Mouse (Mus musculus): ENCODE results near the gene Rnf113a2. TPM values are rescaled to one million over a fixed set of nuclear protein-coding genes. Genes with fewer than 3 reads are reported as not detected.

Gene Rnf113a2
- polyA plus RNA-seq, 1 experiment, result 18.3 TPM

DNA sequence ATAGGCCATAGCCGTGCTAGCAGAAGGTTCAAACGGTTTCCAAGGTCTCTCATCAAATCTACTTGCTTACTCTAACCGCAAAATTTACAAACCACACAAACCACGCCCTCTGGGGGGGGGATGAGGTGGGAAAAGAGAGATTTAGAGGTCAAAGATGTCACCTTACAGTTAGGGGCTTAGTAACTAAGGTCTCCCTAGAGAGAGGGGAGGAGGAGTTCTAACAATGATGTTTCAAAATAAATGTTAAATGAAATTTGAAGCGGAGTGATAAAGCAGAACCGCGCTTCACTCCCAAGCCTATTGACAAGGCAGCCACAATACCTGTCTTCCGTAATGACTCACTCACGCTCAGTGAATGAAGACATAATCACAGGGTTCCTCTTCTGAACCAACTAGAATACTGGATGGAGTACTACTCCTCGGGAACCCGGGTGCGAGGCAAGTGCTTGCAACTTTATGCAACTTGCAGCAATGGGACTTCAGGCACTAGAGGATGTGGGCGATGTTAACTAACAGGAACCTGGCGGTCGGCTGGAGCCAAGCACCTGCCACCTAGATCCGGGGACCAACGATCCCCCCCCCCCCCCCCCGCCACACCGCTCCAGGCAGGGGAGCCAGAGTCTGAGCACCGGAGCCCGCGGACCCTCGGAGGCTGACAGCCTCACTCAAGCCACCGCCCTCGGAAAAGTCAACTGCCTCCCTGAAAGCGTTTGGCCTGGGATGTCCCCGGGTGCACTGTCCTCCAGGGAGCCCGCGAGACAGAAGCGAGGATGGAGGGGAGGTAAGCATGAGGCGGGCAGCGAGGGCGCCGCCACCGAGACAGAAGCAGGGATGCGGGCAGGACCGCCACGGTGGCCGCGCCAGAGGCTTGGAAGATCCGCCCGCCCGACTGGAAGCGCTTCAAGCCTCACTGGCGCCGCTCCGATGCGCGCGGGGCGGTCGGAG is 8.8 kb upstream of the Rnf113a2 start:
- peak; percentile 21 to 36 for DNase-seq (ENCODE audit: extremely low spot score in 1 of 2, low spot score in 1 of 2)

DNA sequence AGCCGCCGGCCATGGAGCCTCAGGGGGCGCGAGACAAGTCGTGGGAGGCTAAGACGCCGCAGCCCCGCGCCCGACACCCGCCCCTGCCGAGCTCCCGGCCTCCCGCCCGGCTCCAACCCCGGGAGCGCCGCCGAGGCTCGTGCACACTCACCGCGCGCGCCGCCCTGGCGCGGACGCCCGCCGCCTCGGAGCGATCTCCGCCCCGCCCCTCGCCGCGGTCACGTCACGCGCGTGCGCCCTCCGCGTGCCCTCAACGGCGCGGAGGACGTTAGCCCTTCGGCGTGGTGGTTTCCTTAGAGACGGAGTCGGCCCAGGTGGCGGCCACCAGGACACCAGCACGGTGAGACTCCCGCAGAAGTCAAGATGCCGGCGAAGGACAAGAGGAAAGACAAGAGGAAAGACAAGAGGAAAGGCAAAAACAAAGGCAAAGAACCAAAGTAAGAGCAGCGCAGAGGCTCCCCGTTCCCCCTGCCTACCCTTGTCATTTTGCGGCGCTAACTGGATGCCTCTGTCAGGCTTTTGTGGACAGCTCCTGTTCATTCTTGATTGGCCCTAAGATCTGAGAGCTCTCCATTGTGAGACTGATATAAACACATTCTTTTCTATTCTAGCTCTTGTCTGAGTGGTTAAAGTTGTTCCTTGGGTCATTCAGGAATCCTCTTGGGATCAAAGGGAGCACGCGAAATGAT is 8.0 kb upstream of the Rnf113a2 start, which contains the start of the genes Entpd5 and Bbof1:
Entpd5 (minus strand) TSS at position 211 of the 689 bp plus-strand sequence.
Bbof1 (plus strand) TSS at position 253 of the 689 bp plus-strand sequence.
- peak; percentile 63 to 93 for DNase-seq (ENCODE audit: extremely low spot score in 1 of 2, low spot score in 1 of 2)

DNA sequence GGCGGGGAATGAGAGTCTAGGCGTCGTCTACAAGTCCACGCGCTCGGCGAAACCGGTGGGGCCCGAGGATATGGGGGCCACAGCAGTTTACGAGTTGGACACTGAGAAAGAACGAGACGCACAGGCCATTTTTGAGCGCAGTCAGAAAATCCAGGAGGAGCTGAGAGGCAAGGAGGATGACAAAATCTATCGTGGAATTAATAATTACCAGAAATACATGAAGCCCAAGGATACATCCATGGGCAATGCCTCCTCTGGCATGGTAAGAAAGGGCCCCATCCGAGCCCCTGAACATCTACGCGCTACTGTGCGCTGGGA is 568 bp downstream of the Rnf113a2 start:
- DNase-seq (ENCODE audit: extremely low spot score in 1 of 2, low spot score in 1 of 2), result no peak

DNA sequence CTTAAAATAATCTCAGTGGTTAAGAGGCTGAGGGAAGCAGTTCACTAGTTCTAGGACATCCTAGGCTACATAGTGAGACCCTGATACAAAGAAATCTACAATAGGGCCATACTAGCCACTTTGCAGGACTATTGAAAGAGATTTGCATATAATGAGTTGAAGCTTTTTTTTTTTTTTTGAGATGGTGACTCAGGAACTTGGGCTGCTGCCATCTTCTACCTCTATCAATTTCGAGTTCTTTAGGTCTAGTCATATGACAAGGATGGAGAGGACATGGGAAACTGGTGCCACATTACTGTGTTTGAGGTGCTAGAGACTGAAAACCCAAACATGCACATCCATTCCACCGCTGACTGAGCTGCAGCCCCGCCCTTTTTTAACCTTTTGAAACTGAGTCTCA is 7.0 kb downstream of the Rnf113a2 start:
- DNase-seq (ENCODE audit: extremely low spot score in 1 of 2, low spot score in 1 of 2), result no peak

DNA sequence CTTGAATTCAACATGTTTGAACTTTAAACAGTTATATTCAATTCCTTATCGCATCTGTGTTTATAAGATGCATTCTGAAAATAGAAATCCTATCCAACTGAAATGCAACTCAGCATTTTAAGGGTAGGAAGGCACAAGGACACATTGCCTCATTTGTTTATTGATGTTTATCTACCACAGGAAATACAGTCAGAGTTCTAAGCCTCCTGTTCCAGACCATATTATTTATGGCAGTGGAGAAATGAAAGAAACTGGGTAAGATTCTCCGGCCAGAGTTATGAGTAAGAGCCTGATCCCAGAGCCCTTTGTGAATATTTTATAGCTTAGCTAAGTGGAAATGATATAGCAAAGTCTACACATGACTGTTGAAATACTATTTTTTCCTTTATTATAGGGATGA is 12.8 kb downstream of the Rnf113a2 start:
- DNase-seq (ENCODE audit: extremely low spot score in 1 of 2, low spot score in 1 of 2), result no peak

DNA sequence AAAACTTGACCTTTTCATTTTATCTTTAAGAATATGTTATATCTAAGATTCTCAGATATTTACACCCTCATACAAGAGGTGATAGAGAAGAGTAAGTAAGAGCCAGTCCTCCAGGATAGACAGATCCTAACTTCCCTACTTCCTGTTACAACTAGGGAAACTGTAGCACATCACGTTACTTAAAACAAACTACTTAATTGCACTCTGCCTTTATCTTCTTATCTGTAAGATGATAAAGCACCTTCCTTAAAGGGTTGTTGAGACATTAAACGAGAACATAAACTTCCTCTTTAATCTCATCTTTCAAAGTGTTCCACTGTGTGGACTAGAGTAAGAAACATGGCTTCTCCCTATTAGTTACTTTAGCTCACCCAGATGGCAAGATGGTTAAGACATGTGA is 21.7 kb downstream of the Rnf113a2 start:
- no peak for DNase-seq (ENCODE audit: extremely low spot score in 1 of 2, low spot score in 1 of 2)

DNA sequence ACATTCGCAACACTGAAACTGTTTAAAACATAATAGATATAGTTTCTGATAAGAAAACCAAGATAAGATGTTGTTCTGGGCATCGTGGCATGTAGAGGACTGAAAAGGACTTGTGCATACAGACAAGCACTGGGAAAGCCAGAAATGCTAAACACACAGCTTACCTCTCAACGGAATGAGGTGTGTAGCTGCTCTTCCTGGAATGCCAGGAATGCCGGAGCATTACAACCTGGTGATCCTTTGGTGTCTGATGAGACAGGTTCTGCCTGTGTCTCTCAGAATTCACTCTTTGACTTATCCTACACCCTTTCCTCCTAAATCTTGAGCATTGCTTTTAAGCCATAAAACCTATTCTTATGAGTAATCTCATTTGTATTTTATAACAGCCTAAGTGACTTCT is 25.5 kb downstream of the Rnf113a2 start:
- no peak for DNase-seq (ENCODE audit: extremely low spot score in 1 of 2, low spot score in 1 of 2)

DNA sequence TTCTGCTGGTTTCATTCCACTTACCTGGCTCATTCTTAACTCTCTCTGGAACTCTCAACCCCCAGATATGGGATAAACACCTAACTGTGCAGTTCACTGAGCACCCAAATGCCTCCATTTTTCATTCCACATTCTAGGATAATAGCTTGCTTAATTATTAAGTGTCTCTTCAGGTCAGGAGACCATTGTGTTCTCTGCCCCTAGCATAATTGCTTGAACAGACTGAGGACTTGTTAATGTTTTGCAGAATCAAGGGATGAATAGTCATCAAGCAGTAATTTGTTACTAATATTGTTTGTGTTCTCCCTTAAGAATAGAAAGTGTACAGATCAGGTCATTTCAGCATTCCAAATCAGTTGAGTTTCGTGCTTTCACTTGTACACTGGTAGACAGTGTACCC is 30.4 kb downstream of the Rnf113a2 start:
- no peak for DNase-seq (ENCODE audit: extremely low spot score in 1 of 2, low spot score in 1 of 2)

DNA sequence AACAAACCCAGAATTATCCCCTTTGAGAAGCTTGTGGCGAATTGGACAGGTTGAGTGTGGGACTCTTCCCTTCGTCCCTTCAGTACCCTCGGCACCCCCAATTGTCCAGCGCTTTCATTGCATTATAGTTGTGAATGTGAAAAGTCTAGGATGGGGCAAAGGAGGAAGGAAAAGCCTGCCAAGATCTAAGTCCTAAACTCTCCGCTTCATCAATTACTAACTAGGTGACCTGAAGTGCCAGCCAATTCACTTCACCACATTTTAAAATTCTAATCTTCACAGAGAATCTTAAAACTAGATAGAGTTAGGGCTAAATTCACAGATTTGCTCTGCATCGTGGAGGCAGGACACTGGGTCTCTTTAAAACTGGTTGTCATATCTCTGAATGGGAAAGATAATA is 31.2 kb downstream of the Rnf113a2 start:
- no peak for DNase-seq (ENCODE audit: extremely low spot score in 1 of 2, low spot score in 1 of 2)

DNA sequence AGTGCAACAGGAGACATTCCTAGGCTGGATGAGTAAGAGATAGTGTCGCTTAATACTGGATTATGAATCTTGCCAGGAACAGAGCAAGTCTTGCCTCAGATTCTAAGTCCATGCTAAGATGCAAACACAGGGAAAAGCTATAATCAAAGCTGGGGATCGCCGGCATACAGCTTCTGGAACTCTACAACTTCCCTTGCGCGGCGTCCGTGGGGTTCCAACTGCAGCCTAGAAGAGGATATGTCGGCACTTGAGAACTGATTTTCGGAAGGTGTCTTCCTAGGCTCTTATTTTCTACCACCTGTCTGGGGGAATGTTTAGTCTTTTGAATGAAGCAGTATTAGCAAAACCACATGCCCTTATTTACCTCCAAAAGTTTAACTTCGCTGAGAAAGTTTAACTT is 32.9 kb downstream of the Rnf113a2 start:
- no peak for DNase-seq (ENCODE audit: extremely low spot score in 1 of 2, low spot score in 1 of 2)

DNA sequence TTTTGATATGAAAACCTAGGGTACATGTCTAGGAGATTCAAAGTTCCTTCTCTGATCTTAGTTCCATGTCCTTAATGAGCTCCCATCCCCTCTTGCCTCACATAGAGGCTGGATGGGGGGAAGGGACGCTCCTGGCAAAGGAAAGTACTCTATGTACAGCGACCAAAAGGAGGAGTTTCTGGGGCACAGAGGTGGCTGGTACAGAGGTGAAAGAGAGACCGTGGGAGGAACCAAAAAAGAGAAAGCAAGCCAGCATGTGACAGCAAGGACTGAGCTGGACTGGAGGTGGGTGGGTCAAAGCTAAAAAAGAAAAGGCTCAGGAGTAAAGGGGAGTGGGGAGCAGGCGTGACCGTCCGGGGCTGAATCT is 33.3 kb downstream of the Rnf113a2 start:
- peak; percentile 13 to 37 for DNase-seq (ENCODE audit: extremely low spot score in 1 of 2, low spot score in 1 of 2)

DNA sequence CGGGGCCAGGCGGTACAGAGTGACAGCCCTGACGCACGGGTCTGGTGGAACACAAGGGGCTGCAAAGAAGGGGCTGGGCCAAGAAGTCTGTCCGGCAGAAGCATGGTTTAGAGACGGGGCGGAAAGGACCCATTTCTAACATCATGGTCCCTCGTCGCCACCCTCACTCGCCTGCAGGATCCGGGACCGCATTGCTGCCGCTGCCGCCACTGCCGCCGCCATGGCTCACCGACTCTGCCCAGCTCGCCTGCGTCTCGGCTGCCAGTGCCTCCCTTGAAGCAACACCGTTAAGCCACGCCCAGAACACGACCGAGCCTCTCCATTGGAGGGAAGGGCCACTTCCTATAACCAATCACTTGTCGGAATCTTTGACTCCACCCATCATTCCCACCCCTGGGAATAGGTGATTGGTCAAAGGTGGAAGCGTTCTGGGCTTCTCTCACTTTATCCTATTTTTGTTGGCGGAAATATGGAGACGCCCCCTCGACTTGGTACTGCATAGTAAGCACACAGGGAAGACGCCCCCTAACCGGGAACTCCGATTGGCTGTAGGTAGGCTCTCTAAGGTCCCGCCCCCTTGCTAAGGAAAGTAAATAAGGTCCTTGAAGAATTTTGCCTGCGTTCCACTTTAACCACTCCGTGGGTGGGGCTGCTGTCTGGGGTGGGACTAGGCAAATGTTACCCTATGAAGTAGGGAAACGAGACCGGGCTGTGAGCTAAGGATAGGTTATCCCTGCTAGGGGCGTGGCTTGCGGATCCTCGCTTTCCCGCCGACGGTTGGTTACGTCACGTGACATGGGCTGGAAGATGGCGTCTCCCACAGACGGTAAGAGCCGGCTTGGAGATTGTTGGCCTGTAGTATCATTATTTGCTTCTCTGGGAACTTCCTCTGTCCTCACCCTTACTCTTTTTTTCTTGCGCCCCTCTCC is 34.0 kb downstream of the Rnf113a2 start, which contains the start of the genes Aldh6a1 and Lin52:
Aldh6a1 (minus strand) TSS at position 287 of the 929 bp plus-strand sequence.
Lin52 (plus strand) TSS at position 705 of the 929 bp plus-strand sequence.
- peak; percentile 99 to 100 for DNase-seq (ENCODE audit: extremely low spot score in 1 of 2, low spot score in 1 of 2)

DNA sequence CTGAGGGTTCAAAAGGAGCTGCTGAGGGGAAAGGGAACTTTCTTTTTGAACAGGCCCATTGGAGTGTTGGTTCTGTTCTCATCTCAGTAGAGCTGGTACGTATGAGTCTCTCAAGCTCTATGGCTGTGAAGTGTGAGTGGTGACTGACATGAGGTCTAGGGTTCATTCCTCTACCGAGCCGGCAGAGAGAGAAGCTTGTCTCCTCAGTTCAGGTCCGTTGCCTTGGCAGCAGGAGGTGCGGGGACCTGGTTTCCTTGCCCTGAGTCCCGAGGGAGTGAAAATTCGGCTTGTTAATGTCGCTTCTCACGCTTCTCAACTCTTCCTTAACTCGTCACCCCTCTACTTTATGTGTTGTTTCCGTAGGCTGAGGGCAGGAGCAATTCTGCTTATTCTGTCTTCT is 34.8 kb downstream of the Rnf113a2 start:
- DNase-seq (ENCODE audit: extremely low spot score in 1 of 2, low spot score in 1 of 2), result peak in 1 of 2 experiments; percentile 12

DNA sequence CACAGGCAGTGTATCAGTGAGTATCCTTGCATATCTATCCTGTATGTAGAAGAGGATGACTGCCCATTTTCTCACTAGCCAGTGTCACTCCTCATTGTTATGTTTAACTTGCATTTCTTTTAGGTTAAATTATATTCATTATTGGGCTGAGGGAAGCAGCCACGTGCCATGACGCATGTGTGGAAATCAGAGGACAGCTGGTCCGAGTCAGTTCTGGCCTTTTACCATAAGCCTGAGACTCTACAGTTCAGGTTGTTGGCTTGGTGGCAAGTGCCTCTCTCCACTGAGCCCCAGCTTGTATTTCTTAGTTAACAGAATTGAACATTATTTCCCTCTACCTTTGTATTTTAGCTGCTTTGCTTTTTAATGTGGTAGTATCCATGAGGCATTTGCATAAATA is 39.9 kb downstream of the Rnf113a2 start:
- no peak for DNase-seq (ENCODE audit: extremely low spot score in 1 of 2, low spot score in 1 of 2)

DNA sequence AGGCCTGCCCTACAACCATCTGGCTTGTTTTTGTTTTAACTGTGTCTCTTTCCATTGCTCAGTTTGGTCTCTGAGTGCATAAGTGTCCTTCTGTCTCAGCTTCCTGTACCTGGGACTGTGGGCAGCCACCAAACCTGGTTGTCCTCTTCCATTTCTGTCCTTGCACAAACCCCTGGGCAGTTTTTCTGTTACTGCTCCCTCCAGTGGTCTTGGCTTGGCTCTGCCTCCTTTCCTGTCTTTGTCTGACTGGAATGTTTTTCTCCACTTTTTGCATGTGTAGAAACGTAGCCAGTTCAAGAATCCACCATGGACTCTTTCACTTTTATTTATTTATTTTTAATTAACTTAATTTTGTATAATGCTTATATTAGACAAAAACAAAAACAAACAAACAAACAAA is 42.8 kb downstream of the Rnf113a2 start:
- DNase-seq (ENCODE audit: extremely low spot score in 1 of 2, low spot score in 1 of 2), result no peak

DNA sequence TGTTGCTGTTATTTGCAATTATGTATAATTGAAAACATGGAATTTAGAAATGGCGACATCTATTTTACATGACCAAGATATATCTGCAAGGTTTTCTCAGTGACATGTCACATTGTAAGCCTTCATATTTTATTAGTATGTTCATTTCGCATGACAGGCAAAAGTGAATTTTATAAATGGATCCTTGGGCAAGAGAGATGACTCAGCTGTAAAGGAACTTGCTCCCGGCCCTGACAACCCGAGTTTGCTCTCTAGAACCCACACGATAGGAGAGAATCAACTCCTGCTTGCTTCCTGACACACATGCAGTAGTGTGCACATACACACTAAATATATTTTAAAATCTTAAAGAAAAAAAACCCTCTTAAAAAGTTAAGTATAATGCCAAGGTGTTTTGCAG is 44.4 kb downstream of the Rnf113a2 start:
- no peak for DNase-seq (ENCODE audit: extremely low spot score in 1 of 2, low spot score in 1 of 2)

DNA sequence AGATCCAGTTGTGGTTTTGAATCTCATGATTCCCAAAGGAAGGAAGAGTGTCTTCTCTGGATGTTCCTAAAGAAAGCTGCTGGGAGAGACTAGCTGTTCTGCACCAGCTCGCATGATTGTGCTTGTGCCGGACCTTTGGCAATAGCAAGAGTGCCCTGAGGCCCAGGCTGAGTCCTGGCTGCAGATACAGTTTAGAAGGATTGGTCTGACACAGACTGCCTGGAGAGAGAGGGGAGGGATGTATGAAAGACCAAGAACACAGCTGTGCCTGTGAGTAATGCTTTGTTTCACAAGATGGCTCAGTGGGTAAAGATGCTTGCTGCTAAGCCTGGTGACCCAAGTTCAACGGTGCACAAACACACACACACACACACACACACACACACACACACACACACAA is 45.9 kb downstream of the Rnf113a2 start:
- DNase-seq (ENCODE audit: extremely low spot score in 1 of 2, low spot score in 1 of 2), result no peak

Data from frontal cortex, adult 2 months (tissue).